In the genomic region with DNA sequence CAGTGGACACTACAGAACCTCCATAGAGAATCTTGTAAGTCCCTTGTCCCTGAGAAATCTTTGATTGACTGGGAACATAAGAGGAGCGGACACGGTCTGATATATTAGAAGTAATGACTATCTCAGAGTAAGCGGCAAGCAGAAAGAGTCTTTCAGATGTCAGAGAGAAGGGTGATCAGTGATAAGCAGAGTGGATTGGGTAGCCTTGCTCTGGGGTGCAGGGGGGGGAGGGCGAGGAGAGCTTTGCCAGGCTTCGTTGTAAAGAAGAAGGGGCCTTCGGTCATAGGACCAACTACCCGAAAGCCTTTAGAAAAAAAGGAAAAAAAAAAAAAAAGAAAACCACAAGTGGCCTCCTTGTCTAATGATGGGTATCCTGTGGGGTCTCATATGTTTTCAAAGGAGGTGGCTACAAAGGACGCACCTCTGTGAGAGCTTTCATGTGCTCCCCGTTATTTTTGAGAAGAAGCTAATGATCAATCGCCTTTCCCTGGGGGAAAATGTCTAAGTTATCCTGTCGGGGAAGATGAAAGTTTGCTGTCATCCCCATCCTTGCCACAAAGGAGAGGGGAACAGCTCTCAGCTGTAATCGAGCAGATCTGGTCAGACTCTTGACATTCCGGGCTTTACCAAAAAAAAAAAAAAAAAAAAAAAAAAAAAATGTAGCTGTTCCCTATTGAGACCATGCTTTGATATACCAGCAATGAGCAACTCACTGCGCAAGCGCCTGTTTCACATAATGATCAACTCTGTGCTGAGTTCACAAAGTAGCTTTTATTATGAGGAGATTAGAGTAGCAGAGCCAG, we compare ENCODE assay signal across 20 mouse cellular contexts. TPM values are rescaled to one million over a fixed set of nuclear protein-coding genes. Genes with fewer than 3 reads are reported as not detected.
"Had no signal": no experiment of that assay in that cellular context is flagged by ENCODE, and none has a peak within 500 bp of the region (broad histone marks: within the 10 kb centered on the region; RNA-seq: fewer than 3 reads in every experiment).

No protein-coding gene starts in this region.

- H3K27me3 ChIP-seq: kidney, embryonic 15.5 days; limb, embryonic 13.5 days; liver, embryonic 12.5 days; liver, embryonic 15.5 days; lung, embryonic 15.5 days; megakaryocyte, embryonic 14.5 days; midbrain, embryonic 12.5 days had no signal

- H3K4me1 ChIP-seq: liver, embryonic 12.5 days; liver, embryonic 15.5 days; megakaryocyte, embryonic 14.5 days; midbrain, embryonic 12.5 days had no signal

- H3K9ac ChIP-seq: kidney, embryonic 15.5 days; limb, embryonic 13.5 days; liver, embryonic 12.5 days; liver, embryonic 15.5 days; lung, embryonic 15.5 days; midbrain, embryonic 12.5 days had no signal

- H3K36me3 ChIP-seq: kidney, embryonic 15.5 days; limb, embryonic 10.5 days; limb, embryonic 13.5 days; liver, embryonic 12.5 days; liver, embryonic 15.5 days; lung, embryonic 15.5 days; midbrain, embryonic 12.5 days had no signal

- DNase-seq: kidney, adult 11 months; kidney, adult 8-10 months; kidney, postnatal 10 days; kidney, postnatal 36 days; liver; lung, adult 18-20 months; lung, postnatal 10 days; lung, postnatal 36 days; thymus, adult 18-20 months; thymus, postnatal 36 days had no signal

- H3K27ac ChIP-seq: kidney, embryonic 15.5 days; limb, embryonic 10.5 days; limb, embryonic 13.5 days; liver, embryonic 12.5 days; liver, embryonic 15.5 days; lung, embryonic 15.5 days; midbrain, embryonic 12.5 days had no signal

- H3K4me2 ChIP-seq: kidney, embryonic 15.5 days; limb, embryonic 13.5 days; liver, embryonic 12.5 days; liver, embryonic 15.5 days; lung, embryonic 15.5 days; midbrain, embryonic 12.5 days had no signal

- ATAC-seq: liver, embryonic 12.5 days had no signal

- H3K4me3 ChIP-seq: kidney, embryonic 15.5 days; limb, embryonic 10.5 days; limb, embryonic 13.5 days; liver, embryonic 12.5 days; liver, embryonic 15.5 days; lung, embryonic 15.5 days; megakaryocyte, embryonic 14.5 days; midbrain, embryonic 12.5 days had no signal

- H3K9me3 ChIP-seq: kidney, embryonic 15.5 days; limb, embryonic 10.5 days; limb, embryonic 13.5 days; liver, embryonic 12.5 days; liver, embryonic 15.5 days; lung, embryonic 15.5 days; midbrain, embryonic 12.5 days had no signal

RNA-seq across cellular contexts. Expression of a gene that starts 13.3 kb away (rescaled TPM):
- total RNA-seq: left cerebral cortex, adult 18-20 months had no signal
- polyA plus RNA-seq: limb, embryonic 10.5 days; liver, embryonic 12.5 days; midbrain, embryonic 12.5 days; neural tube, embryonic 11.5 days had no signal
